Mouse (Mus musculus) G1E (cell line): ENCODE results near the gene Dohh. TPM values are rescaled to one million over a fixed set of nuclear protein-coding genes. Genes with fewer than 3 reads are reported as not detected.

Experiments used
- ATAC-seq: 2 replicates; pipeline ENCODE4 v1.8.0; 2016; ENCODE audit warnings: mild to moderate bottlenecking; ENCODE audit not compliant: insufficient number of reproducible peaks, poor library complexity, low FRiP score, severe bottlenecking; ENCODE audit errors: extremely low read depth
- DNase-seq: peaks from one replicate; pipeline ENCODE4 v3.0.0; 2012; ENCODE audit warnings: low spot score
- H3K27me3 ChIP-seq: 2 replicates; pipeline ENCODE4 v1.6.1; 2012; ENCODE audit warnings: mild to moderate bottlenecking, low read length, inconsistent platforms; ENCODE audit not compliant: insufficient read depth
- H3K36me3 ChIP-seq: replicated peaks from 2 replicates; pipeline ENCODE3; 2012; ENCODE audit warnings: mild to moderate bottlenecking, inconsistent platforms
- H3K4me1 ChIP-seq: 2 replicates; pipeline ENCODE4 v1.6.1; 2012; ENCODE audit warnings: low read depth, low read length, inconsistent platforms, mixed read lengths; ENCODE audit not compliant: insufficient read depth
- H3K4me3 ChIP-seq: 2 replicates; pipeline ENCODE4 v1.5.1; 2012; ENCODE audit warnings: low read depth, mild to moderate bottlenecking, inconsistent platforms, low read length, moderate library complexity, mixed read lengths
- H3K9me3 ChIP-seq: replicated peaks from 2 replicates; pipeline ENCODE4 v1.6.1; 2012; ENCODE audit warnings: inconsistent platforms
- CTCF ChIP-seq: IDR thresholded peaks from 2 replicates; pipeline ENCODE4 v1.5.1; 2012; ENCODE audit warnings: low read depth, low read length, inconsistent platforms, mixed read lengths
- GATA1 ChIP-seq: IDR thresholded peaks from 2 replicates; pipeline ENCODE4 v1.6.1; 2012; ENCODE audit warnings: borderline replicate concordance, low read length, inconsistent platforms, mixed read lengths
- GATA2 ChIP-seq: IDR thresholded peaks from 2 replicates; pipeline ENCODE4 v1.6.1; 2012; ENCODE audit warnings: low read depth, low read length, inconsistent platforms, borderline replicate concordance
- POLR2AphosphoS5 ChIP-seq: IDR thresholded peaks from 2 replicates; pipeline ENCODE4 v1.6.1; 2012; ENCODE audit warnings: low read depth, low read length, inconsistent platforms; ENCODE audit not compliant: insufficient replicate concordance
- TAL1 ChIP-seq: conservative IDR thresholded peaks from 2 replicates; pipeline ENCODE4 v1.6.1; 2012; ENCODE audit warnings: low read depth, low read length, inconsistent platforms, mixed read lengths
- polyA plus RNA-seq: library from polyadenylated mRNA; stranded (reverse); fragments of >175 nt; gene quantifications from 2 replicates; pipeline ENCODE4 v1.2.3, GENCODE M21; 2012
- total RNA-seq, 2 experiments: library from RNA; stranded (forward) in 1 of 2; stranded (reverse) in 1 of 2; fragments of 200-1000 nt in 1 of 2; fragments of >200 nt in 1 of 2; fragmentation: Nextera tagmentation in 1 of 2; gene quantifications; 2 replicates each; pipeline ENCODE4 v1.2.3; 2014 to 2017

The Dohh gene
- total and polyA plus RNA-seq, 3 experiments: 11.9 to 186 (median 60.4) TPM

DNA sequence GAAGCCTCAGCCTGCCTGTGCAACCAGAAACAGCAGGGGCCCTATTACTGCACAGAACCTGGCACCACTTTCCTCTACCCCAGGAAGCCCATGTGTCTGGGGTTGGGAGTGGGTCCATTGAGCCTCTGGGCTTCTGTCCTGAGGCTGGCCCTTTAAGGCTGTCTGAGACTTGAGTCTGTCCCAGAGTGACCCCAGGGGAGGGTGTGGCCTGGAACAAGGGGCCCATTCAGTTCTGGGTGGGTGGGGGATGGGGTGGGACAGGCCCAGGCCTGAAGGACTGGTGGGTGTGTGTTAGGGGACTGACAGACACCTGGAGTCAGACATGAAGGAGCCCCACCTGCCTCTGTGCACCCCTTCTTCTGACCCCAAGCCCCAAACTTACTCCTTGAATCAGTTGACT, 30.5 kb downstream of the Dohh start:
- TF ChIP-seq POLR2AphosphoS5: no peak
- TF ChIP-seq GATA2: no peak
- no peak for TF ChIP-seq TAL1
- no peak for TF ChIP-seq GATA1
- TF ChIP-seq CTCF: no peak

DNA sequence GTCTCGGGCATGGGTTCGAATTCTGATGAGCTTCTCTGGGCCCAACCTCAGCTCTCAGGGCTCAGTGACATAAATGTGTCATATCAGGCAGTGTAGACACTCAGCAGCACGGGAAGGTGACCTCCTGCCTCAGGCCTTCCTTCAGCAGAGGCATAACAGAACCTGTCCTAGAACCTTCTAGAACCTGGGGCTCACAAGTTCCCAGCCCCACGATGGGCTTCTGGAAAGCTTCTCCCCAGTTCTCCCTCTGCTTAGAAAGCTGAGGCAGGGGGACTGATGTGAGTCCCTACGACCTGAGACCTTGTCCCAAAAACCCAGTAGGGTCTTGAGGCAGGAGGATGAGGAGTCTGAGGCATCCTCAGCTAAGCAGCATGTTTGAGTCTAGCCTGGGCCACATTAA, 30.9 kb downstream of the Dohh start:
- Histone ChIP-seq H3K36me3 (peaks cover 29% of the 10 kb centered on the region), H3K9me3 (no peaks in the 10 kb centered on the region), H3K4me1 (peaks cover 85% of the 10 kb centered on the region), H3K27me3 (peaks cover 32% of the 10 kb centered on the region), H3K4me3 (no peak overlapping the region)
- TF ChIP-seq POLR2AphosphoS5 (no peak), TAL1 (no peak), GATA1 (no peak), CTCF (no peak), GATA2 (no peak)
- no peak for ATAC-seq
- DNase-seq: no peak

More for the DNA sequence above, 30.5 kb downstream of the Dohh start:
- H3K9me3 ChIP-seq: no peaks in the 10 kb centered on the region
- H3K36me3 ChIP-seq: peaks cover 26% of the 10 kb centered on the region
- H3K27me3 ChIP-seq: peaks cover 27% of the 10 kb centered on the region
- H3K4me1 ChIP-seq: peaks cover 89% of the 10 kb centered on the region
- H3K4me3 ChIP-seq: no peak overlapping the region; the same call in 1 of the 2 replicates
- no peak for DNase-seq
- no peak for ATAC-seq

GRCm38 (mm10) chr10:81415549-81416310, 31.5 kb downstream of the Dohh start:
- H3K4me1 ChIP-seq: peaks cover 79% of the 10 kb centered on the region

GRCm38 (mm10) chr10:81416581-81417226, 32.5 kb downstream of the Dohh start:
- TF ChIP-seq POLR2AphosphoS5 (no peak), GATA1 (no peak), CTCF (no peak), GATA2 (no peak), TAL1 (no peak)
- H3K36me3 ChIP-seq: peaks cover 22% of the 10 kb centered on the region
- DNase-seq (no peak), ATAC-seq (no peak)
- no peaks in the 10 kb centered on the region for H3K9me3 ChIP-seq
- peaks cover 44% of the 10 kb centered on the region for H3K27me3 ChIP-seq
- peaks cover 69% of the 10 kb centered on the region for H3K4me1 ChIP-seq
- peak overlapping the region; percentile 66; the same call in 1 of the 2 replicates for H3K4me3 ChIP-seq

More at GRCm38 (mm10) chr10:81415549-81416310, 31.5 kb downstream of the Dohh start:
- no peak overlapping the region for H3K4me3 ChIP-seq
- H3K27me3 ChIP-seq: peaks cover 38% of the 10 kb centered on the region
- no peak for TF ChIP-seq POLR2AphosphoS5
- no peak for TF ChIP-seq TAL1
- TF ChIP-seq CTCF: no peak
- no peak for TF ChIP-seq GATA2
- TF ChIP-seq GATA1: no peak
- H3K9me3 ChIP-seq: no peaks in the 10 kb centered on the region
- no peak for ATAC-seq
- no peak for DNase-seq
- H3K36me3 ChIP-seq: peaks cover 32% of the 10 kb centered on the region

DNA sequence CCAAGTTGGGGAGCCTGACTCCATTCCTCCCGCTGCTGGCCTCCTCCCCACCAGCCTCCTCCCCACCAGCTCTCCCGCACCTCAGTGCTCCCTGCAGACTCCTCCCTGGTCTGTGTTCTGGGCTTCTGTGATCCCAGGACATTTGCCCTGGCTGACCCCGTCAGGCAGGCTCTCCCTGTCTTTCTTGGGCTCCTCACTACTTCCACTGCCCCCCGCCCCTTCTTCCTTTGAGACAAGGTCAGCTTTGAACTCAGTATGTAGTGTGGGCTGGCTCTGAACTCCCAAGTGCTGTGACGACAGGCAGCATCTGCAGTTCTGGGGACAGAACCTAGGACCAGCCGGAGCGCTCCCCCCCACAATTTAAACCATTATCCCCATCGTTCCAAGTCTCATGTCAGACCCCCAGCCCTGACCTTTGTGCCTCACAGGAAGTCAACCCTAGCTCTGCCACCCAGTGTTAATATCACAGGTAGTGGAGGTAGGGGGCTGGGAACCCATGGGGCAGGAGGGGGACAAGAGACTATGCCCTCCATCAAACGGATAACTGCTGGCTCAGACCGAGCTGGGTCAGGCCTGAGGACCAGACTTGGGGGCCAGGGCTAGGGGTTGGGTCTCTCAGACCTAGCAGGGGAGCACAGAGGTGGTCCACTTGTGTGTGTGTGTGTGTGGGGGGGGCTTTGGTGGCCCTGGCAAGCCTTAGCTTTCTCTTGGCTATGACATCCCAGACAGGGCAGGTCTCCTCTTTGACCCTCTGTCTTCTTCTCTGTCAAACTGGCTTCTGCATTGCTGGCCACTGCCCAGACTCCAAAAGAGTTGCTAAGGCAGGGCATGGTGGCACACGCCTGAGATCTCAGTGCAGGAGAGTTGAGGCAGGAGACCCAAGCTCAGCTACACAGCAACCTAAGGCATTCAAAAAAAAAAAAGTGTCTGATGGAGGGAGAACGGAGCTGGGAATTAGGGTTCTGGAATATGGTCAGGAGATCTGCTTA, 33.3 kb downstream of the Dohh start:
- H3K9me3 ChIP-seq: no peaks in the 10 kb centered on the region
- ATAC-seq (no peak), DNase-seq (no peak)
- H3K36me3 ChIP-seq: peaks cover 17% of the 10 kb centered on the region
- no peak for TF ChIP-seq TAL1
- TF ChIP-seq CTCF: no peak
- no peak for TF ChIP-seq POLR2AphosphoS5
- no peak for TF ChIP-seq GATA2
- no peak for TF ChIP-seq GATA1
- H3K4me3 ChIP-seq: peak overlapping the region; percentile 66; the same call in 1 of the 2 replicates
- H3K27me3 ChIP-seq: peaks cover 51% of the 10 kb centered on the region
- H3K4me1 ChIP-seq: peaks cover 61% of the 10 kb centered on the region
